Comparison of ENCODE assay signal across 8 mouse cellular contexts in the genomic region with DNA sequence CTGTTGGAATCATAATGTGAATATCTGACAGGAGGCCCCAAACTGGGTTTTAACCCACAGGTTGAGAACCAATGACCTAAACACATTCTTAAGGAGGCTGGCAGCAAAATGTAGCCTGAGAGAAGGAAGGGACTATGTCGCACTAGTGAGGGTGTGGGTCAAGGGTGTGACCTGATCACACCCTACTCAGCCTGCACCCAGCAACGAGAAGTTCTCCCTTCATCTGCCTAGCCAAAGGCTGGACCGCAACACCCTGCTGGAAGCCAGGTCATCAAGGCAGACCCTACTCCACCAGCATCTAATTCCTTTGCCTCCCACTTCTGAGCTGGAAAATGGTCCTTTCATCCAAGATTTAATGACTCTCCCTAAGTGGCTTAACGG. TPM values are rescaled to one million over a fixed set of nuclear protein-coding genes. Genes with fewer than 3 reads are reported as not detected.
DNase-seq lines count a peak whose midpoint lies in the region; ATAC-seq and TF ChIP-seq lines count a peak whose summit lies in the region.

No protein-coding gene starts in this region.

- H3K27me3 ChIP-seq in liver, adult 2 months (ENCODE audit: control insufficient read depth, insufficient read depth, low read length), result no peaks in the 10 kb centered on the region
- no peaks in the 10 kb centered on the region for H3K27me3 ChIP-seq in neural tube, embryonic 13.5 days

- peaks cover 5% of the 10 kb centered on the region; the same call in 1 of the 2 replicates for H3K79me2 ChIP-seq in liver, adult 2 months (ENCODE audit: control insufficient read depth, insufficient read depth, low read length)

- H3K9ac ChIP-seq in liver, adult 2 months (ENCODE audit: low read depth, low read length), result peak overlapping the region; percentile 90
- peak overlapping the region; percentile 83 for H3K9ac ChIP-seq in neural tube, embryonic 13.5 days

- TF ChIP-seq POLR2A in liver, adult 2 months (IDR thresholded peaks at IDR 0.05; ENCODE audit: extremely low read depth, insufficient read depth, low read length), result no peak

- DNase-seq in left cerebral cortex, adult 2 months (ENCODE audit: extremely low spot score in 1 of 2, low spot score in 2 of 2), result no peak
- DNase-seq in left cerebral cortex, postnatal 4 days, result no peak
- no peak for DNase-seq in liver, adult 2 months (ENCODE audit: extremely low read depth, low read depth, low spot score)
- DNase-seq in yolk sac, embryonic 10.5 days (ENCODE audit: low spot score), result no peak
- no peak for DNase-seq in kidney, adult 9 months
- DNase-seq in left cerebral cortex, adult 8-10 months (ENCODE audit: low spot score in 2 of 2), result no peak

- peak overlapping the region; percentile 95 for H3K27ac ChIP-seq in left cerebral cortex, adult 2 months
- no peak overlapping the region for H3K27ac ChIP-seq in liver, adult 2 months (replicated peaks; ENCODE audit: insufficient read depth, low read depth, low read length)
- peak overlapping the region; percentile 90 for H3K27ac ChIP-seq in neural tube, embryonic 13.5 days (replicated peaks)

- H3K4me3 ChIP-seq in left cerebral cortex, adult 2 months, result peak overlapping the region; percentile 68
- peak overlapping the region; percentile 92; the same call in 1 of the 2 replicates for H3K4me3 ChIP-seq in liver, adult 2 months (ENCODE audit: insufficient read depth, low read depth, low read length)
- peak overlapping the region; percentile 65 for H3K4me3 ChIP-seq in neural tube, embryonic 13.5 days

- no peak for TF ChIP-seq CTCF in left cerebral cortex, adult 2 months (IDR thresholded peaks at IDR 0.05)
- no peak for TF ChIP-seq CTCF in liver, adult 2 months (IDR thresholded peaks at IDR 0.05; ENCODE audit: low read depth, low read length)

- H3K36me3 ChIP-seq in liver, adult 2 months (ENCODE audit: control insufficient read depth, insufficient read depth, low read length), result no peaks in the 10 kb centered on the region
- no peaks in the 10 kb centered on the region for H3K36me3 ChIP-seq in neural tube, embryonic 13.5 days

- intact Hi-C loops in left cerebral cortex, adult 2 months (cut with DNase I), result loop anchor here (5.0 kb wide), 1 partner anchor 129 kb away; a partner anchor contains a TSS
- intact Hi-C loops in left cerebral cortex, postnatal 4 days (cut with DNase I), result no loop called here

- H3K4me1 ChIP-seq in liver, adult 2 months (ENCODE audit: control insufficient read depth, insufficient read depth, low read length), result peaks cover 9% of the 10 kb centered on the region; the same call in 1 of the 2 replicates
- peaks cover 35% of the 10 kb centered on the region for H3K4me1 ChIP-seq in neural tube, embryonic 13.5 days (replicated peaks)

- peak; percentile 80 for ATAC-seq in erythroid progenitor cell, adult 5-6 weeks (replicated peaks; ENCODE audit: low FRiP score, poor library complexity, severe bottlenecking)
- peak; percentile 3; the same call in 1 of the 2 replicates for ATAC-seq in neural tube, embryonic 13.5 days (ENCODE audit: low read depth)

- no peaks in the 10 kb centered on the region for H3K9me3 ChIP-seq in neural tube, embryonic 13.5 days

- H3K4me2 ChIP-seq in neural tube, embryonic 13.5 days, result peak overlapping the region; percentile 85

- WGBS in liver, adult 2 months, result 47% methylated on average over 4 of the region's 4 CpGs
- WGBS in neural tube, embryonic 13.5 days, result 12% methylated on average over 4 of the region's 4 CpGs

RNA-seq across cellular contexts. Expression of a gene that starts 0.8 kb away (rescaled TPM):
- 10 to 100 TPM; 23.5 to 24.5 TPM for total RNA-seq in left cerebral cortex, adult 2 months (2021)
- total RNA-seq in left cerebral cortex, postnatal 4 days (2021), result 10 to 100 TPM; 43.6 to 49.4 TPM
- total RNA-seq in erythroid progenitor cell, adult 5-6 weeks (2015; ENCODE audit: low replicate concordance), result 240 and 274 TPM in 2 replicates
- total RNA-seq in erythroid progenitor cell, adult 5-6 weeks (2017; ENCODE audit: low replicate concordance), result 176 and 259 TPM in 2 replicates
- total RNA-seq in liver, adult 2 months (2014; rRNA removed), result 12.2 and 14.9 TPM in 2 replicates
- 13.8 and 18.3 TPM in 2 replicates for polyA plus RNA-seq in liver, adult 2 months (2012; rRNA removed)
- polyA plus RNA-seq in neural tube, embryonic 13.5 days (2015; fragmentation: Nextera tagmentation; extraction: Ambion mirVana), result 12.5 and 14.2 TPM in 2 replicates
- 10 to 100 TPM; 24.6 to 28.2 (median 26.7) TPM for total RNA-seq in left cerebral cortex, adult 8-10 months (2022)

RNA-seq across cellular contexts. Expression of a gene that starts 40.6 kb away (rescaled TPM):
- 100 to 1,000 TPM; 174 to 176 TPM for total RNA-seq in left cerebral cortex, adult 2 months (2021)
- 10 to 100 TPM; 67.9 to 78.2 TPM for total RNA-seq in left cerebral cortex, postnatal 4 days (2021)
- total RNA-seq in erythroid progenitor cell, adult 5-6 weeks (2015; ENCODE audit: low replicate concordance), result 15.1 and 20.1 TPM in 2 replicates
- total RNA-seq in erythroid progenitor cell, adult 5-6 weeks (2017; ENCODE audit: low replicate concordance), result 7.7 and 13.8 TPM in 2 replicates
- 37.2 and 42.9 TPM in 2 replicates for total RNA-seq in liver, adult 2 months (2014; rRNA removed)
- 58.4 and 60.5 TPM in 2 replicates for polyA plus RNA-seq in liver, adult 2 months (2012; rRNA removed)
- polyA plus RNA-seq in neural tube, embryonic 13.5 days (2015; fragmentation: Nextera tagmentation; extraction: Ambion mirVana), result 30.6 TPM in 2 replicates
- 100 to 1,000 TPM; 185 to 200 (median 195) TPM for total RNA-seq in left cerebral cortex, adult 8-10 months (2022)
